Mouse (Mus musculus): ENCODE data around the gene Fbn1.
A peak's percentile ranks its signal among the peaks of the same experiment; 100 is the strongest.

The Fbn1 gene

GRCm38 (mm10) chr2:125507893-125508292, at the start of gene Fbn1:
TSS of gene Fbn1 (minus strand) at chr2:125507993.
- DNase-seq (ENCODE audit: low spot score), result no peak

DNA sequence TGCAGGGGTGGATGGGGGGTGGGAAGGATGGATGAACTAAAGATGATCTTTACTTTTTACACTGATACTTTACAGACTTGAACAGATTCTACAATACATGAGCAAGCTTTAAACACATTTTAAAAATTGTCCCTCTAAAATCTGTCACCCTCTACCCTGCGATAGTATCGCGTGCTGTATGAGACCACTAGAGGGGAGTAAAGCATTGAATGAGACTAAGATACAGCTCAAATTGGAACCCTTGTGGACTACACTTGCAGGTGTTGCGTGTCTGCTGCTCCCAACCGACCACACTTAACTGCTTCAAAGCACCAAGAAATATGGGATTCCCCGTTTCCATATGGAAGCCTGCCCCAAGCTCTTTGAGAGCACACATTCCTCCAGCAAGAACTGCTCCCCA, 48.0 kb upstream of the Fbn1 start:
- no peak for DNase-seq (ENCODE audit: low spot score)

DNA sequence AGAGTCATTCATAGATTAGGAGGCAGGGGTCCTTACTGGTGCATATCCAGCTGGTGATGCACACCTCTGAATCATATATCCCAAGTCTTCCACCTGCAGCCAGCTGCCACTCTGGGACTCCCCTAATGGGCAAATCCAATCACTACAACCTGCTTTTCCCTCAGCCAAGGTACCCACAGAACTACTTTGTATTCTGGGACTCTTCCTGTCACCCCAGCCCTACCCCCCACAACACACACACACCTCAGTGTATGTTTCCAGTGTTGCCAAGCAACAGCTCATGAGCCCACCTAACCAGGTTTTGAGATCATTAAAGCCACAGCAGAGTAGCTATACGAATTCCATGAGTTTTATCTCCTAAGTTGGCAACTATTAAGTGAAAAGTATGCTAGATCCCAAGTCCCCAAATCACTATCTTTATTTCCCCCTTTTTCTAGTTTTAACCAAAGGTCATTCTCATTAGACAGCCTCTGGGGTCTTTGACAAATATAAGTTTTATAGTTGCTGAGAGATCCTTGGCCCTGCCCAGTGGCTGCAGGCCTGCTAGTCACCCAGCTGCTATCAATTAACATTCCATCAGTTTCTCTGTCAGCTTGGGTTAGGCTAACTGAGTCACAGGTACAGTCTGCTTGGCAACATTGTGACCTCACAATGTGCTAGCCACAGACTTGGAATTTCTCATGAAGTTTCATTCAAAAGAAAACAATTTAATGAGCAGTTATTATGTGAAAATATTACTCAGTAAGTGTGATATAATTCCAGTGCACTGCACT, 41.2 kb upstream of the Fbn1 start:
- DNase-seq (ENCODE audit: low spot score), result no peak

DNA sequence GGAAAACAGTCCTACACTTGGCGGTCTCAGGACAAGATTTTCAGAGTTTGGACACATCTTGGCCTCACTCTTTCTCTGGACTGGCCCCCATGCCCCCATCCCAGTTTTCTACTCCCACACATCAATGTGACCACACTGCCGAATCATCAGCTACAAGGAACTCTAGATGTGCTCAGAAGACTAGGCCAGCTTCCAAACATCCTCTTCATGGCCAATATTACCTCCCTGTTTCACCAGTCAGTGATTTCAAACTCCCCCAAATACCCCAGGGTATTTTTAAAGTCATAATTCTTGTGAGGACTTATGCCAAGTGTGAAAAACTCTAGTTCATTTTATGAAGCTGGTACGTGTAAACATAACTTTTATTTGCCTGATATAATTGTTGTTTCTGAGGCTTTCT, 37.2 kb upstream of the Fbn1 start:
- no peak for DNase-seq (ENCODE audit: low spot score)

- DNase-seq (ENCODE audit: low spot score), result no peak
Measured at GRCm38 (mm10) chr2:125543646-125544045, 35.9 kb upstream of the Fbn1 start.

GRCm38 (mm10) chr2:125541451-125541850, 33.7 kb upstream of the Fbn1 start:
- no peak for DNase-seq (ENCODE audit: low spot score)

GRCm38 (mm10) chr2:125540579-125540978, 32.8 kb upstream of the Fbn1 start:
- no peak for DNase-seq (ENCODE audit: low spot score)

DNA sequence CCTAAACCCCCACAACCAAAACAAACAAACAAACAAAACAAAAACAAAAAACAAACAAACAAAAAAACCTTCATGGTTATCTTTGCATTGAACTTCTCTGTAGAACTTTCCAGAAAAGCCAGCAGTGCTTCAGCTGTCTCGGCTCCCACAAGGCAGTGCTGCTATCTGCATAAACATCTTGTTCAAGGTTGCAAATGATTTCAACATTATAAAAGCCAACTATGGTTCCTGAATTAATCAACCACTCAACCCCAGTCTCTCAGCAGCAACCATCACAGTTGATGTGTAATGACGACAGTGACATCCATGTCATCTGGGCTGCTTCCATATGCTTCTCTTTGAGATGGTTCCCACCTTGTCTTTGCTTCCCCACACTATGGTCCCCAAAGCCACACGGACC, 31.8 kb upstream of the Fbn1 start:
- DNase-seq (ENCODE audit: low spot score), result no peak

GRCm38 (mm10) chr2:125530665-125531064, 22.9 kb upstream of the Fbn1 start:
- DNase-seq (ENCODE audit: low spot score), result peak; percentile 28

DNA sequence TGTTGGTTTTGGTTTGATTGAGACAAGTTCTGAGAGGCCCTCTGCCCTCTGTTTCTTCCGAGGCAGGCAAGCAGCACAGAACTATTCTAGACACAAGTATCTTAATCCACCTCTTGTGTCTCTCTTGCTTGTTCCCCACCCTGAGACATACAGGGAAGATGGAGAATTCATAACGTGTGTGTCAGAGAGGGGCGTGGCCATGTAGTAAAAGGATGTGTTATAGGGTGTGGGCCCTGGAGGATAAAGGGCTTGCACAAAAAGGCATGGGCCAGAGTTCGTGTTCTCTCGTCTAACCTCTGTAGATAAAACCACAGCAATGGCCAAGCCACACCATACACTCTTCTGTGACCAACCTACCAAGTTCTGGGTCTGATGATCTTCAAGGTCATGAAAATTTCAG, 18.8 kb upstream of the Fbn1 start:
- DNase-seq (ENCODE audit: low spot score), result no peak

GRCm38 (mm10) chr2:125525484-125525883, 17.7 kb upstream of the Fbn1 start:
- no peak for DNase-seq (ENCODE audit: low spot score)

GRCm38 (mm10) chr2:125516594-125516993, 8.8 kb upstream of the Fbn1 start:
- peak; percentile 16 for DNase-seq (ENCODE audit: low spot score)

GRCm38 (mm10) chr2:125515291-125516057, 7.7 kb upstream of the Fbn1 start:
- no peak for DNase-seq (ENCODE audit: low spot score)

DNA sequence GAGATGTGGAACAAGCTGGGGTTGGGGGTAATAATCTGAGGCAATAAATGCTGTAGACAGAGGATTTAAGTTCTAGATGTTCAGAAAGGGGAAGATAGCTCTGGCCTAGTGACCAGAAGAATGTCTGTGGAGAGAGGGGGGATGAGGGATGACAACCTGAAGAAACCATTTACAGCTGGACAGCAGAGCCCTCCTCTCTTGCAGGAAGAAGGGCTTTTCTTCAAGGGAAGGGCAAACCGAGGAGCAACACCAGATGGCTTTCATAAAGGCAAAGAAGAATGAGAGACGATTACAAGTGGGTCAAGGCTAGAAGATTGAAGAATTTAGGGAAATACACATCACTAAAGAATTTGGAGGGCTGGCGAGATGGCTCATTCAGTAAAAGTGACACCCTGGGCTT, 6.6 kb upstream of the Fbn1 start:
- DNase-seq (ENCODE audit: low spot score), result no peak

DNA sequence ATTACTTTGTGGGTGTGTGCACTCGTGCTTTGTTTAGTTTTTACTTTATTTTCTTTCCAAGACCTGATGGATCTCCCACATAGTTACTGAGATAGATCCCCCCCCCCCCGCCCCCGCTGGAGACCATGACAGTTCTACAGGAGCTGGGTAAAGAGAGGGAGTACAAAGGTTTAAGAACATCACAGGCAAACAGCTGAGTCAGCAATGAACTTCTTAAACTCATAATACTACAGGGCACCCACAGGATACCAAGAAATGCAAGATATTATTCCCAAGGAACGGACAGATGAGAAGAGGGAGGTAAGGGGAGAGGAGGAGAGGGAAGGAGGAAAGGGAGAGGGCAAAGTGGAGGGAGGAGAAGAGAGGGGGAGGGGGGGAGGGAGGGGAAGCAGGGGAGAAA, 4.8 kb upstream of the Fbn1 start:
- no peak for DNase-seq (ENCODE audit: low spot score)

DNA sequence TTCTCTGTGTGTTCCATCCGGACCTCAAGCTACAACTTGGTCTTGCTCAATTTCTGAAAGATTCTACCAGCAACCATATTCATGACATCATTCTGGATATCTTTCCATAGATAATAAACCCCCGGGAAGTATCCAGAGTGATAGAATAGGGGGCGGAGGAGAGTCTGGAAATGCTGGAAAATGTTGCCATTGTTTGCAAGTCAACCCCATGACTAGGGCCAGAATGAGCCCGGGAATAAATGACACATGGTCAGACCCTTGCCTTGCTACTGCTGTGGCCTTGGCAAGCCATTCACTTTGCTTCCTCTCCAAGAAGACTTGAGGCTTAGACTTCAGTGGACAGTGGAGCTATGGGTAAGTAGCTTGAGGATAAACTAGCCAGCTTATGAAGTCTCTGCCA, 4.1 kb upstream of the Fbn1 start:
- DNase-seq (ENCODE audit: low spot score), result no peak

GRCm38 (mm10) chr2:125510752-125511151, 3.0 kb upstream of the Fbn1 start:
- DNase-seq (ENCODE audit: low spot score), result no peak

GRCm38 (mm10) chr2:125508381-125508780, 588 bp upstream of the Fbn1 start:
- no peak for DNase-seq (ENCODE audit: low spot score)

- DNase-seq (ENCODE audit: low spot score), result peak; percentile 36
Measured at GRCm38 (mm10) chr2:125506316-125507054, 1.3 kb downstream of the Fbn1 start.

DNA sequence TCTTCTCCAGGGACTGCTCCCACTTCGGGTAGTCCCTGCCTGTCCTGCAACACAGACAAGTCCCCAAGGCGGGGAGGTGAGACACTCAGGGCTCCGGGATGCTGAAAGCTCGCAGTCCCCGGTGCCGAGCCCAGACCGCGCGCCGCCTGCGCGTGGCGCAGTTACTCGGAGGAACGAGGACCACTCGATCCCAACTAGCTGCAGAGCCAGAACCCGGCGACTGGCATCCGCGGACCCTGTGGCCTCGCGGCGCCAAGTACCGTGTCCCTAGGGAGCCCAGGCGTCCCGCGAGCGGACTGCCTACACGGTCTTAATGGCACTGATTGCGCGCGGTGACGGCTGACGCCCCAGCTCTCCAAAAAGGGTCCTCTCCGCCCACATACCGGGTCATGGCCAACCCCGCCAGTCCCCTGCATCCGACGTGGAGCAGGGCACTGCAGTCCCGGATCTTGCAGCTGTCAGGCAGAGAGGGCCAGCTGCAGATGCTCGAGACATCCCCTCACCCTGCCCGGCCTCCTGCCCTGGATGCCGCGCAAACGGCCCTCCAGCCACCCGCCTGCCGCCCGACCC, 2.0 kb downstream of the Fbn1 start:
- peak; percentile 39 for DNase-seq (ENCODE audit: low spot score)

DNA sequence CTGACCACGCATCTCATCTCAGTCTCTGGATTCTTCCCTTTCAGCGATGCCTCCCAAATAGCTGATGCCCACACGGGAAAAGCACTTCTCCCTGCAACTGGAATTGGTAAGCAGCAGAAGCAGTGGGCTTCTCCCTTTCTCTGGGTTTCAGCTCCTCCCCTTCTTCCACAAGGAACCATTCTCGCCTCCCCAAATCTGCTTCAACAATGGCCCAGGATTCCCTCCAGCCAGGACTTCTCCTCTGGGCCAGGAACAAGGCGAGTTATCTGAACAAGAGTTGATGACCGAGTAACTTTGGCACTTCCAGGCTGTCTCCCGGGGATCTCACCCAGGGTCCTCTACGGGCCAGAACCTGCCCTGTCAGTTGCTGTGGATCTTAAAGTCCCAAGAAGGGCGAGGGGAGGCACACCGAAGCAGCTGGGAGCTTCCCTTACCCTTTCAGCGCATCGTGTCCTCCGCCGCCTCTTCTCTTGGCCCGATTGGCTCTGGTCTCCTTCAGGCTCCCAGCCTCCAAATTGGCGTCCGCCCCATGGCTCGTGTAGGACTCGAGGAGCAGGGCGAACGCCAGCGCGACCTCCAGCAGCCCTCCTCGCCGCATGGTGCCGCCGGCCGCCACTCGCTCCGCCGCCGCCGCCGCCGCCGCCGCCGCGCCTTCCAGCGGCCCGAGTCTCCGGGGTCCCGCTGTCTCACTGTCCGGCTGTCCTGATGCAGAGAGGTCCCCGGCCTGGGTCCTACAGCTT, 2.6 kb downstream of the Fbn1 start, which contains the start of gene Gm9913:
Gm9913 (plus strand) TSS at position 84 of the 740 bp plus-strand sequence.
- DNase-seq (ENCODE audit: low spot score), result no peak

- DNase-seq (ENCODE audit: low spot score), result no peak
Measured at GRCm38 (mm10) chr2:125501526-125501925, 6.3 kb downstream of the Fbn1 start.

Measured in urinary bladder, postnatal 25 days (tissue).